Mouse (Mus musculus): Measurements from ENCODE around the gene Ptpn14. TPM values are rescaled to one million over a fixed set of nuclear protein-coding genes. Genes with fewer than 3 reads are reported as not detected.

Ptpn14 gene
- polyA plus RNA-seq, 1 experiment from 2014 or later, result 10.7 TPM

DNA sequence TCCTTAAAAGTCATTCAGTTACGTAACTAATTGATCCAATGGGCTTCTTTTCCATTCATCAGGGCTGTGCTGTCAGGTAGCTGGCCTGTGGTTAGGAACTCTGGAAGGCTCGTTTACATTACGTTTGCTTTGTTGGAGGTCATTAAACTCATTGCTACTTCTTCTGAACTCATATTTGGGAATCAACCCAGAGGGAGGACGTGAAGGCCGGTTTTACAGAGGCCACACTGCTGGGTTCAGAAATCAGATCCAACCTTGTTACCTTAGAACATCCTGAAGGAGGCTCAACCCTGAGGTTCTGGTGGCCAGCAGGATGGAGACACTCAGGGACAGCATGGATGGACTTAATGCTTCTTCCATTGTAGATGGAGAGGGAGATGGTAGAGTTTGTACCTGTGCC, 124.0 kb downstream of the Ptpn14 start:
- Histone ChIP-seq H3K4me3 (replicated peaks) (no peak overlapping the region), H3K9ac (no peak overlapping the region), H3K27me3 (no peaks in the 10 kb centered on the region), H3K27ac (replicated peaks) (no peak overlapping the region), H3K4me1 (peaks cover 16% of the 10 kb centered on the region), H3K36me3 (peaks cover 72% of the 10 kb centered on the region), H3K9me3 (replicated peaks) (no peaks in the 10 kb centered on the region), H3K4me2 (replicated peaks) (no peak overlapping the region)
- 68% methylated on average over 5 of the region's 5 CpGs for WGBS
- ATAC-seq (ENCODE audit: insufficient number of reproducible peaks, low FRiP score, low TSS enrichment, low read depth), result no peak

DNA sequence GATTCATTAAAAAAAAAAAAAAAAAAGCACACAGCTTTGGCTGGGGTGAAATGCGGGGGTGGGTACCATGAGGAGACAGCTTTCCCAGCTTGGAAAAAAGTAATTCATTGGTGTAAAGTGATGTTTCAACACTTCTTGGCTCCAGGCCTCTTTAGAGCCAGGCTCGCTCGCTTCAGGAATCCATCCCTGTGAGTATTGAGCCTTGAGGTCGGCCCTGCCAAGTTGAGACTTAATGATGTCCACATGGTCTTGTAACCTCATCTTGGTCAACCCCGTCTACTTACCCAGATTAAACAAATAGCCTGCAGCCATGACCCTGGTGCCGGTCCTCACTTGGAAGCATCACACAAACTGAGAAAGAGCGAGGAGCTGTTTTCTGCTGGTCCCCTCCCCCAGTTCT, 124.4 kb downstream of the Ptpn14 start:
- Histone ChIP-seq H3K4me1 (peaks cover 16% of the 10 kb centered on the region), H3K9ac (no peak overlapping the region), H3K36me3 (peaks cover 72% of the 10 kb centered on the region), H3K27ac (replicated peaks) (0 out of 2 replicates have a peak overlapping the region, but pooled peaks have one; percentile 44), H3K27me3 (no peaks in the 10 kb centered on the region), H3K4me2 (replicated peaks) (no peak overlapping the region), H3K4me3 (replicated peaks) (no peak overlapping the region), H3K9me3 (replicated peaks) (no peaks in the 10 kb centered on the region)
- ATAC-seq (ENCODE audit: insufficient number of reproducible peaks, low FRiP score, low TSS enrichment, low read depth), result peak; percentile 39; the same call in 1 of the 2 replicates
- WGBS, result 41% methylated on average over 7 of the region's 7 CpGs

DNA sequence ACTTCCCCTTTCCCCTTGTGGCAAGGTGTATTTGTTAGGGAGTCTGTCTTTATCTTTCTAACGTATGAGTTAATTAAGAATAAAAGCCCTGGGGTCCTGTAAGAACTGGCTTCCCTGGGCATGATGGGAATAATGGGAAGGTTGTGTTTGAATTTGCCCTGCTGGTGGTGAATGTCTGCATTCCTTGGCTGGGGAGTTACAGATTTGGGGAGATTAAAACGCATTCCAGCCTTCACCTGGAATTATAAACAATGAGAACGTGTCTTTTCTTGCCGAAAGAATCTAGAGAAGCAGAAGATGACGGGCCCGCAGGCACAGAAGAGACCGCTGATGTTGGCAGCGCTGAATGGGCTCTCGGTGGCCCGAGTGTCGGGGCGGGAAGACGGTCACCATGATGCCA, 126.6 kb downstream of the Ptpn14 start:
- H3K9ac ChIP-seq, result no peak overlapping the region
- peak overlapping the region; percentile 12; the same call in 1 of the 2 replicates for H3K27ac ChIP-seq (replicated peaks)
- peaks cover 16% of the 10 kb centered on the region for H3K4me1 ChIP-seq
- ATAC-seq (ENCODE audit: insufficient number of reproducible peaks, low FRiP score, low TSS enrichment, low read depth), result no peak
- H3K36me3 ChIP-seq, result peaks cover 66% of the 10 kb centered on the region
- 67% methylated on average over 13 of the region's 13 CpGs for WGBS
- no peak overlapping the region for H3K4me3 ChIP-seq (replicated peaks)
- H3K9me3 ChIP-seq (replicated peaks), result no peaks in the 10 kb centered on the region
- no peak overlapping the region for H3K4me2 ChIP-seq (replicated peaks)
- H3K27me3 ChIP-seq, result no peaks in the 10 kb centered on the region

DNA sequence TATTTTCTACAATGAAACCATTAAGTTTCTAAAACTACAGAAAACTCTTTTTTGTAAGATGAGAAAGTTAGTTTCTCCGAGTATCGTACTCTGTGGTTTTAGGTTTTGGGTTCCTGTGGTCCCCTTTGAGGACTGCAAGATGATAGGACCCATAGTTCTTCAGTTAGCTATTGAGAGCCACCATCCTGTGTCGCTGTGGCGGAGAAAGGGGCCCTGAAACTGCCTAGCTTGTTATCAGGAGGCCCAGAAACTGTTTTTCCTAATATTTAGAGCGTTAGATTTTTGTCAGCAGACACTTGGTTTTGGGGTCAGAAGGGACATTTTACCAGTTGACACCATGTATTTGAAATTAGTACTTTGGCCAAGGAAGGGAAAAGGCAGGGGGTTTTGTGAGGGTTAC, 127.7 kb downstream of the Ptpn14 start:
- peaks cover 16% of the 10 kb centered on the region for H3K4me1 ChIP-seq
- H3K9ac ChIP-seq, result no peak overlapping the region
- 83% methylated on average over 5 of the region's 5 CpGs for WGBS
- no peak overlapping the region for H3K27ac ChIP-seq (replicated peaks)
- peaks cover 59% of the 10 kb centered on the region for H3K36me3 ChIP-seq
- no peak overlapping the region for H3K4me2 ChIP-seq (replicated peaks)
- no peaks in the 10 kb centered on the region for H3K9me3 ChIP-seq (replicated peaks)
- no peaks in the 10 kb centered on the region for H3K27me3 ChIP-seq
- H3K4me3 ChIP-seq (replicated peaks), result no peak overlapping the region
- ATAC-seq (ENCODE audit: insufficient number of reproducible peaks, low FRiP score, low TSS enrichment, low read depth), result no peak

DNA sequence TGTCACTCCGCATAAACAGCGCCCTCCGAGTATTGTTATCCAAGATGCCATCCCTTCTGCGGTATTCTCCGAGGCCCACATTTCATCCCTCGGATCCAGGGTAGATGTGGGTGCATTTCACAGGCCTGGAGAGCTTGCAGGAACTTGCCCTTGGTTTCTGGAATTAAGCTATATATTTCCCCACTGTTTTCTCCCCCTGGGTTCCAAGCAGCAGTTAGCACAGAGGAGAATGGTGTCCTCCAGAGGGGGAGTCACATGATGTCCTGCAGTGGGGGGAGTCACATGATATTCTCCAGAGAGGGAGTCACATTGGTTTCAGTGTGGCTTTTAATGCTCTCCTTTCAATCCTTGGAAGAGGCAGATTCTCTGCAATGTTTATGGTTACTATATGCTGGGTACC, 130.3 kb downstream of the Ptpn14 start:
- Histone ChIP-seq H3K27ac (replicated peaks) (peak overlapping the region; percentile 18; the same call in 1 of the 2 replicates), H3K27me3 (no peaks in the 10 kb centered on the region), H3K4me2 (replicated peaks) (no peak overlapping the region), H3K4me3 (replicated peaks) (no peak overlapping the region), H3K9me3 (replicated peaks) (no peaks in the 10 kb centered on the region), H3K36me3 (peaks cover 53% of the 10 kb centered on the region), H3K4me1 (peaks cover 4% of the 10 kb centered on the region; the same call in 1 of the 2 replicates), H3K9ac (no peak overlapping the region)
- WGBS, result 66% methylated on average over 6 of the region's 6 CpGs
- no peak for ATAC-seq (ENCODE audit: insufficient number of reproducible peaks, low FRiP score, low TSS enrichment, low read depth)

DNA sequence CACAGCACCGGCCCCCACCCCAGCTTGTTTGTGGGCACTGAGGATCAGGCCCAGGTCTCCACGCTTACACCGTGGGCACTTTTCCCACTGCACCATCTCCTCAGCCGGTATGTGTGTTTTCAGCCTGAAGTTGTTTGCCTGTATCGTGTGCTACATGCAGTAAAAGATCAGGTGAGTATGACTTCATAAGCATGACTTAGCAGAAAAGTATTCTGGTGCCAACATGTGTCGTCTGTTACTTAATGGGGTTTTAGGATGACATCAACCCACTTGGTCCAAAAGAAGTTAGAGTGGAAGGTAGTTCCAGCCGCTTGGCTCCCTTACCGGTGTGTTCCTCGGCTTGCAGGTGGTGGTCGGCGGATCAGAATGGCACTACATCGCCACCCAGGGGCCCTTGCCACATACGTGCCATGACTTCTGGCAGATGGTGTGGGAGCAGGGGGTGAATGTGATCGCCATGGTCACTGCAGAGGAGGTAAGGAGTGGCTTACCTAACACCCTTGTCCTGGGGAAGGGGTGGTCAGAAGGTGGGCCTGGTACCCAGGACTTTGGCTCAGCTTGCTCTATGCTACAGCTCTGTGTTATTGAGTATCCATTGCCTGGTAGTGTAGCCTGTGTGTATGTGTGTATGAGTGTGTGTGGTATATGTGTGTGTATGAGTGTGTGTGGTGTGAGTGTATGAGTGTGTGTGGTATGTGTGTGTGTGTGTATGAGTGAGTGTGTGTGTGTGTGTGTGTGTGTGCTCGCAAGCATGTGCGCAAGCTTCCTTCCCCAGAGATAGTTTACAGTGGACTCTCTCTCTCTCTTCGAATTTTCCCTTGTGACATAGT, 132.3 kb downstream of the Ptpn14 start:
- Histone ChIP-seq H3K4me3 (replicated peaks) (no peak overlapping the region), H3K27ac (replicated peaks) (0 out of 2 replicates have a peak overlapping the region, but pooled peaks have one; percentile 12), H3K36me3 (peaks cover 62% of the 10 kb centered on the region), H3K9me3 (replicated peaks) (no peaks in the 10 kb centered on the region), H3K4me1 (peaks cover 4% of the 10 kb centered on the region; the same call in 1 of the 2 replicates), H3K27me3 (no peaks in the 10 kb centered on the region), H3K9ac (no peak overlapping the region), H3K4me2 (replicated peaks) (no peak overlapping the region)
- 81% methylated on average over 17 of the region's 17 CpGs for WGBS
- no peak for ATAC-seq (ENCODE audit: insufficient number of reproducible peaks, low FRiP score, low TSS enrichment, low read depth)

GRCm38 (mm10) chr1:189860942-189861315, 132.9 kb downstream of the Ptpn14 start:
- peaks cover 67% of the 10 kb centered on the region for H3K36me3 ChIP-seq
- 43% methylated on average over 12 of the region's 12 CpGs for WGBS
- H3K4me1 ChIP-seq, result peaks cover 4% of the 10 kb centered on the region; the same call in 1 of the 2 replicates
- H3K9ac ChIP-seq, result no peak overlapping the region
- 0 out of 2 replicates have a peak overlapping the region, but pooled peaks have one; percentile 12 for H3K27ac ChIP-seq (replicated peaks)
- peak; percentile 55; the same call in 1 of the 2 replicates for ATAC-seq (ENCODE audit: insufficient number of reproducible peaks, low FRiP score, low TSS enrichment, low read depth)
- H3K4me2 ChIP-seq (replicated peaks), result no peak overlapping the region
- no peaks in the 10 kb centered on the region for H3K9me3 ChIP-seq (replicated peaks)
- H3K27me3 ChIP-seq, result no peaks in the 10 kb centered on the region
- no peak overlapping the region for H3K4me3 ChIP-seq (replicated peaks)

GRCm38 (mm10) chr1:189863727-189864126, 135.7 kb downstream of the Ptpn14 start:
- H3K9ac ChIP-seq, result no peak overlapping the region
- 93% methylated on average over 3 of the region's 3 CpGs for WGBS
- no peak overlapping the region for H3K4me3 ChIP-seq (replicated peaks)
- H3K36me3 ChIP-seq, result peaks cover 40% of the 10 kb centered on the region
- no peaks in the 10 kb centered on the region for H3K27me3 ChIP-seq
- H3K4me1 ChIP-seq, result peaks cover 11% of the 10 kb centered on the region
- no peak for ATAC-seq (ENCODE audit: insufficient number of reproducible peaks, low FRiP score, low TSS enrichment, low read depth)
- H3K9me3 ChIP-seq (replicated peaks), result no peaks in the 10 kb centered on the region
- H3K4me2 ChIP-seq (replicated peaks), result no peak overlapping the region
- H3K27ac ChIP-seq (replicated peaks), result no peak overlapping the region

DNA sequence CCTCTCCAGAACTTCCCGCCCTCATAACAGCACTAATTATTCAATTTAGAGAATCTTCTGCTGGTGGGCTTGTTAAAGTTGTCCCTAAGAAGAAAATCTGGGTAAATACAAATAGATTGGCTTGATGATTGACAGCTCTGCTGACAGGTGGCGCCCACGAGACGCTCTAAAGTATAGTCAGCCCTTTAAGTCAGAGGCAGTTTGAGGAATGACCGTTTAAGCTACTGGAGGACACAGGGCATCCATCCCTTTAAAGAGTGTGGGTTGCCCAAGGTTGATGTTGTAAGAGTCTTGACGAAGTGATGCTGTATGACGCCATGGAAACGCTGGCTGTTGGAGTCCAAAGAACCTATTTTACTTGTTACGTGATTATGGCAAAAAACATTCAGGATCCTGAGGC, 136.2 kb downstream of the Ptpn14 start:
- H3K4me1 ChIP-seq, result peaks cover 11% of the 10 kb centered on the region
- H3K27ac ChIP-seq (replicated peaks), result no peak overlapping the region
- H3K4me3 ChIP-seq (replicated peaks), result no peak overlapping the region
- no peak overlapping the region for H3K4me2 ChIP-seq (replicated peaks)
- no peak overlapping the region for H3K9ac ChIP-seq
- 70% methylated on average over 9 of the region's 9 CpGs for WGBS
- H3K9me3 ChIP-seq (replicated peaks), result no peaks in the 10 kb centered on the region
- H3K36me3 ChIP-seq, result peaks cover 38% of the 10 kb centered on the region
- no peak for ATAC-seq (ENCODE audit: insufficient number of reproducible peaks, low FRiP score, low TSS enrichment, low read depth)
- no peaks in the 10 kb centered on the region for H3K27me3 ChIP-seq

- Histone ChIP-seq H3K9ac (no peak overlapping the region), H3K36me3 (peaks cover 43% of the 10 kb centered on the region), H3K4me3 (replicated peaks) (no peak overlapping the region), H3K4me1 (peaks cover 11% of the 10 kb centered on the region), H3K27me3 (no peaks in the 10 kb centered on the region), H3K27ac (replicated peaks) (no peak overlapping the region), H3K4me2 (replicated peaks) (no peak overlapping the region), H3K9me3 (replicated peaks) (no peaks in the 10 kb centered on the region)
- no peak for ATAC-seq (ENCODE audit: insufficient number of reproducible peaks, low FRiP score, low TSS enrichment, low read depth)
- 71% methylated on average over 15 of the region's 15 CpGs for WGBS
Measured at GRCm38 (mm10) chr1:189864846-189865560, 136.9 kb downstream of the Ptpn14 start.

DNA sequence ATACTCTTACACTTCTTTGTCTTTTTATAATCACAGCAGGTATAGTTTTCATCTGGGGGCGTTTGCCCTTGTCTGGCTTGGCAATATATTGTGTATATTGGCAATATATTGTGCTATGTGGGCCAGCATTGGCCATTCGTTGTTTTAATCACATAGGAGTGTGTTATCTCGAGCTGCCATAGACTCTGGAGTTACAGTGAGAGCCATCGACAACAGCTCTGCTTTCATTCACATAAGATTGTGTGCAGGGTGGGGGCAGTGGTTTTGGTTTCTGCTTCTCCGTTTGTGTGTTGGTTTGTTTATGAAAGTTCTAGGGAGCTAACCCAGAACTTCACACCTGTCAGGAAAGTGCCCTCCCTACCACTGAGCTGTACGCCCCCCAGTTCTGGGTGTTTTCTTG, 138.6 kb downstream of the Ptpn14 start:
- 76% methylated on average over 6 of the region's 6 CpGs for WGBS
- Histone ChIP-seq H3K4me1 (peaks cover 7% of the 10 kb centered on the region), H3K27me3 (no peaks in the 10 kb centered on the region), H3K4me3 (replicated peaks) (no peak overlapping the region), H3K36me3 (peaks cover 57% of the 10 kb centered on the region), H3K9me3 (replicated peaks) (no peaks in the 10 kb centered on the region), H3K9ac (no peak overlapping the region), H3K27ac (replicated peaks) (peak overlapping the region; percentile 40), H3K4me2 (replicated peaks) (no peak overlapping the region)
- no peak for ATAC-seq (ENCODE audit: insufficient number of reproducible peaks, low FRiP score, low TSS enrichment, low read depth)

Measured in embryonic facial prominence, embryonic 15.5 days (tissue).